Mouse (Mus musculus) liver, embryonic 16.5 days (tissue): ENCODE results near the gene Cacna2d2. TPM values are rescaled to one million over a fixed set of nuclear protein-coding genes. Genes with fewer than 3 reads are reported as not detected.

Experiments
- ATAC-seq: fragments of 200-750 bp; cut with Nextera tagmentation; 2 replicates; pipeline ENCODE4 v1.8.0; 2017; ENCODE audit warnings: low read depth, mild to moderate bottlenecking, moderate number of reproducible peaks, moderate library complexity
- H3K27ac ChIP-seq: fragments of 300-500 bp; sonication (generic); 2 replicates; pipeline ENCODE4 v1.5.1; 2014; ENCODE audit warnings: mild to moderate bottlenecking, low read length
- H3K27me3 ChIP-seq: fragments of 300-500 bp; sonication (generic); 2 replicates; pipeline ENCODE4 v1.6.1; 2014; ENCODE audit warnings: low read depth, low read length, mixed read lengths; ENCODE audit not compliant: control insufficient read depth, insufficient read depth
- H3K36me3 ChIP-seq: fragments of 300-500 bp; sonication (generic); 2 replicates; pipeline ENCODE4 v1.6.1; 2014; ENCODE audit warnings: mild to moderate bottlenecking; ENCODE audit not compliant: control insufficient read depth, insufficient read depth
- H3K4me1 ChIP-seq: fragments of 300-500 bp; sonication (generic); 2 replicates; pipeline ENCODE4 v1.6.1; 2014; ENCODE audit warnings: low read depth, low read length, mixed read lengths; ENCODE audit not compliant: control insufficient read depth
- H3K4me2 ChIP-seq: fragments of 300-500 bp; sonication (generic); 2 replicates; pipeline ENCODE4 v1.6.1; 2014; ENCODE audit warnings: low read depth, low read length, mixed read lengths
- H3K4me3 ChIP-seq: fragments of 300-500 bp; sonication (generic); 2 replicates; pipeline ENCODE4 v1.5.1; 2014; ENCODE audit warnings: low read depth, mild to moderate bottlenecking, low read length
- H3K9ac ChIP-seq: fragments of 300-500 bp; sonication (generic); 2 replicates; pipeline ENCODE4 v1.6.1; 2014; ENCODE audit warnings: low read depth, low read length
- H3K9me3 ChIP-seq: fragments of 300-500 bp; sonication (generic); replicated peaks from 2 replicates; pipeline ENCODE4 v1.6.1; 2016; ENCODE audit warnings: low read length; ENCODE audit not compliant: control insufficient read depth
- WGBS: fragments of 180-500 bp; shearing (Covaris S2); extraction: QIAGEN DNeasy Blood & Tissue Kit; methylation state at CpG from one replicate; pipeline ENCODE4 v1.1.7; 2014; ENCODE audit not compliant: insufficient replicate concordance; 5-methylcytosine and 5-hydroxymethylcytosine counted together
- polyA plus RNA-seq: library from polyadenylated mRNA; unstranded; fragments of >200 nt; fragmentation: Nextera tagmentation; extraction: Ambion mirVana; gene quantifications from 2 replicates; pipeline ENCODE4 v1.2.1, GENCODE M21; 2015

Gene Cacna2d2
- not detected in 2 replicates for polyA plus RNA-seq

- H3K27ac ChIP-seq: no peak within 1 kb of the TSS
- peak within 1 kb of the TSS; percentile 63 for H3K4me2 ChIP-seq
- WGBS: under 1% methylated on average over 45 of the region's 54 CpGs
- peak; percentile 24; the same call in 1 of the 2 replicates for ATAC-seq
- H3K9me3 ChIP-seq: no peaks in the 10 kb centered on the region
- no peak within 1 kb of the TSS for H3K9ac ChIP-seq
- peaks cover 69% of the 10 kb centered on the region for H3K27me3 ChIP-seq
- no peaks in the 10 kb centered on the region for H3K36me3 ChIP-seq
- H3K4me1 ChIP-seq: no peaks in the 10 kb centered on the region
- peak within 1 kb of the TSS; percentile 47 for H3K4me3 ChIP-seq
These were observed at the start of gene Cacna2d2 for GRCm38 (mm10) chr9:107399491-107399971. Cacna2d2 (plus strand) TSS chr9:107399612.

GRCm38 (mm10) chr9:107354826-107355225, 44.6 kb upstream of the Cacna2d2 start:
- no peak overlapping the region for H3K4me3 ChIP-seq
- no peaks in the 10 kb centered on the region; the same call in 1 of the 2 replicates for H3K4me1 ChIP-seq
- no peaks in the 10 kb centered on the region for H3K9me3 ChIP-seq
- ATAC-seq: no peak
- no peaks in the 10 kb centered on the region for H3K36me3 ChIP-seq
- WGBS: 40% methylated on average over 1 of the region's 1 CpGs
- no peak overlapping the region for H3K9ac ChIP-seq
- H3K4me2 ChIP-seq: no peak overlapping the region
- H3K27ac ChIP-seq: no peak overlapping the region
- H3K27me3 ChIP-seq: peaks cover 2% of the 10 kb centered on the region; the same call in 1 of the 2 replicates

- ATAC-seq: no peak
These were observed 43.3 kb upstream of the Cacna2d2 start for GRCm38 (mm10) chr9:107355870-107356765.

GRCm38 (mm10) chr9:107357651-107358050, 41.8 kb upstream of the Cacna2d2 start:
- H3K4me1 ChIP-seq: no peaks in the 10 kb centered on the region; the same call in 1 of the 2 replicates
- no peak overlapping the region for H3K27ac ChIP-seq
- H3K4me2 ChIP-seq: no peak overlapping the region
- ATAC-seq: no peak
- peaks cover 2% of the 10 kb centered on the region; the same call in 1 of the 2 replicates for H3K27me3 ChIP-seq
- no peaks in the 10 kb centered on the region for H3K9me3 ChIP-seq
- no peak overlapping the region for H3K4me3 ChIP-seq
- no peaks in the 10 kb centered on the region for H3K36me3 ChIP-seq
- no peak overlapping the region for H3K9ac ChIP-seq
- WGBS: 24% methylated on average over 5 of the region's 5 CpGs

More at GRCm38 (mm10) chr9:107355870-107356765, 43.3 kb upstream of the Cacna2d2 start:
- peaks cover 2% of the 10 kb centered on the region; the same call in 1 of the 2 replicates for H3K27me3 ChIP-seq
- no peak overlapping the region for H3K9ac ChIP-seq
- H3K4me3 ChIP-seq: no peak overlapping the region
- no peak overlapping the region for H3K4me2 ChIP-seq
- no peak overlapping the region for H3K27ac ChIP-seq
- 35% methylated on average over 7 of the region's 7 CpGs for WGBS
- no peaks in the 10 kb centered on the region for H3K9me3 ChIP-seq
- no peaks in the 10 kb centered on the region; the same call in 1 of the 2 replicates for H3K4me1 ChIP-seq
- no peaks in the 10 kb centered on the region for H3K36me3 ChIP-seq

- ATAC-seq: no peak
- no peak overlapping the region for H3K4me2 ChIP-seq
- no peak overlapping the region for H3K9ac ChIP-seq
- 17% methylated on average over 3 of the region's 3 CpGs for WGBS
- no peaks in the 10 kb centered on the region for H3K36me3 ChIP-seq
- H3K27me3 ChIP-seq: no peaks in the 10 kb centered on the region; the same call in 1 of the 2 replicates
- H3K9me3 ChIP-seq: no peaks in the 10 kb centered on the region
- H3K4me3 ChIP-seq: no peak overlapping the region
- no peak overlapping the region for H3K27ac ChIP-seq
- no peaks in the 10 kb centered on the region; the same call in 1 of the 2 replicates for H3K4me1 ChIP-seq
These were observed 38.4 kb upstream of the Cacna2d2 start for GRCm38 (mm10) chr9:107360989-107361388.

GRCm38 (mm10) chr9:107366644-107367043, 32.8 kb upstream of the Cacna2d2 start:
- Histone ChIP-seq H3K9ac (no peak overlapping the region), H3K4me3 (no peak overlapping the region), H3K9me3 (no peaks in the 10 kb centered on the region), H3K27ac (no peak overlapping the region), H3K4me1 (peaks cover 45% of the 10 kb centered on the region), H3K27me3 (no peaks in the 10 kb centered on the region; the same call in 1 of the 2 replicates), H3K36me3 (no peaks in the 10 kb centered on the region), H3K4me2 (no peak overlapping the region)
- 4% methylated on average over 3 of the region's 3 CpGs for WGBS
- ATAC-seq: no peak

GRCm38 (mm10) chr9:107368302-107368701, 31.1 kb upstream of the Cacna2d2 start:
- Histone ChIP-seq H3K4me3 (no peak overlapping the region), H3K27me3 (no peaks in the 10 kb centered on the region; the same call in 1 of the 2 replicates), H3K4me2 (peak overlapping the region; percentile 10; the same call in 1 of the 2 replicates), H3K9me3 (no peaks in the 10 kb centered on the region), H3K4me1 (peaks cover 58% of the 10 kb centered on the region), H3K27ac (peak overlapping the region; percentile 96), H3K36me3 (no peaks in the 10 kb centered on the region), H3K9ac (0 out of 2 replicates have a peak overlapping the region, but pooled peaks have one; percentile 13)
- 50% methylated on average over 1 of the region's 1 CpGs for WGBS
- ATAC-seq: peak; percentile 35

- ATAC-seq: peak; percentile 97
- Histone ChIP-seq H3K9me3 (no peaks in the 10 kb centered on the region), H3K36me3 (no peaks in the 10 kb centered on the region), H3K27me3 (peaks cover 3% of the 10 kb centered on the region; the same call in 1 of the 2 replicates), H3K4me3 (peak overlapping the region; percentile 35), H3K4me2 (peak overlapping the region; percentile 52), H3K4me1 (peaks cover 61% of the 10 kb centered on the region), H3K9ac (peak overlapping the region; percentile 58), H3K27ac (peak overlapping the region; percentile 96)
- WGBS: 12% methylated on average over 10 of the region's 10 CpGs
These were observed 29.9 kb upstream of the Cacna2d2 start for GRCm38 (mm10) chr9:107369270-107370105.
